Mouse (Mus musculus) heart, postnatal 25 days (tissue): Measurements from ENCODE around the gene Msi1. TPM values are rescaled to one million over a fixed set of nuclear protein-coding genes. Genes with fewer than 3 reads are reported as not detected.

ENCODE experiments used
- DNase-seq: peaks from one replicate; pipeline ENCODE4 v3.0.0; 2022; ENCODE audit warnings: low spot score
- intact Hi-C: fragments of 180-260 bp; cut with DNase I; formaldehyde crosslinking; loops from one replicate; pipeline ENCODE4 v1.15.1; 2025
- total RNA-seq, 2 experiments: library from RNA; stranded (reverse); gene quantifications; 2 replicates each; pipeline ENCODE4 v1.2.3; 2021

The Msi1 gene
- total RNA-seq, 2 experiments from 2014 or later, result 0.98 to 1.3 TPM

GRCm38 (mm10) chr5:115464408-115465115 lies 35.2 kb downstream of the Msi1 start:
- no peak for DNase-seq
- intact Hi-C loops, result no loop called here

- intact Hi-C loops, result no loop called here
- no peak for DNase-seq
Observed at GRCm38 (mm10) chr5:115465642-115466420, 36.4 kb downstream of the Msi1 start, which contains the start of gene Pla2g1b. Gene Pla2g1b (plus strand): TSS chr5:115466262.

DNA sequence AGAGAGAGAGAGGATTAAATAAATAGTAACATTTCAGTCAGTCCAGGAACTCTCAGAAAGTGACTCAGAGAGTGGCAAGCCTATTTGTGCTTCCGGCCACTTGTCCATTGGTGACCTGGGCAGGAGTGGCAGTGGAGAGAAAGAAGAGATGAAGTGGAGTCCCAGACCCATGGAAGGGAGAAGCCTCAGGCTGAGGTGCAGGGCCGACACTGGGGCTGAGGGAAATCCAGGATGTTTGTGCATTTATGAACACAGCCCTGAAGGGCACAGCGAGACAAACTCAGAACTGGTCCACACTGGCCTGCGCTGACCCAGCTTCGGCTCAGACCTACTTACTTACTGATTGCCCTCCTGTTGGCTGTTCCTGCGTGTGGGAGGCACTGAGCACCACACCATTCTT lies 40.4 kb downstream of the Msi1 start:
- intact Hi-C loops, result no loop called here
- no peak for DNase-seq

DNA sequence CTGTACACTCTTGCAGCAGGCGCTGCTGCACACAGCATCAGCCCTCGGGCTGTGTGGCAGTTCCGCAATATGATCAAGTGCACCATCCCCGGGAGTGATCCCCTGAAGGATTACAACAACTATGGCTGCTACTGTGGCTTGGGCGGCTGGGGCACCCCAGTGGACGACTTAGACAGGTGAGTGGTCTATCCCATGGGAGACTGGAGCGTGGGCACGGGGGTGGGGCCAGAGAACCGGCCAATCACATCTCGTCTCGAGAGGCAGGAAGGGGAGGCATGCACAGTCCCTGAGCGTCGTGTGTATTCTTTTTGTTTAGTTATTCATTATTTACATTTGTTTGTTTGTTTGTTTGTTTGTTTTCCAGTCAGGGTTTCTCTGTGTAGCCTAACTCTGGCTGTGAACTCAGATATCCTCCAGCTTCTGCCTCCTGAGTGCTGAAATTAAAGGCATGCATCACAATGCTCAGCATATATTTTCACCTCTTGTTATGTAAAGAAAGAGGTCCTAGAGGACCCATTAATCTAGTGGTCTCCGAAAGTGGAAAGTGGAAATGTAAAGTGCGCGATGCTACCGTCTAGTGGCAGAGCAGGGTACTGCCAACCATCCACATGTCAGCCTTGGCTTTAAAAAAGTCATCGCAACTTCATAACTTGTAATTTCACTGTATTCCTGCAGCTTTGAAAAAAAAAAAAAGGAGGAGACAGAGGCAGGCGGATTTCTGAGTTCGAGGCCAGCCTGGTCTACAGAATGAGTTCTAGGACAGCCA lies 41.5 kb downstream of the Msi1 start:
- intact Hi-C loops, result no loop called here
- no peak for DNase-seq

DNA sequence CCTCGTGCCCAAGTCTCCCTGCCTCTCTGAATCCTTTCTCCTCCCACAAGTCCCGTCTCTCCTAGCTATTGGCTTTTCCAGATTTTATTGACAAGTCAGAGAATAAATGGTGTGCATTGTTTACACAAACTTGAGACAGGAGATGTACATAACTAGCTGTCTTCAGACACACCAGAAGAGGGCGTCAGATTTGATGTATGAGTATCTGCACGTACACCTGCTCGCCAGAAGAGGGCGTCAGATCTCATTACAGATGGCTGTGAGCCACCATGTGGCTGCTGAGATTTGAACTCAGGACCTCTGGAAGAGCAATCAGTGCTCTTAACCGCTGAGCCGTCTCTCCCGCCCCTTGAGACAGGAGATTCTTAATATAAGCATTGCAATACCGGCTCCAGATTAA lies 43.8 kb downstream of the Msi1 start:
- no peak for DNase-seq
- intact Hi-C loops, result no loop called here

DNA sequence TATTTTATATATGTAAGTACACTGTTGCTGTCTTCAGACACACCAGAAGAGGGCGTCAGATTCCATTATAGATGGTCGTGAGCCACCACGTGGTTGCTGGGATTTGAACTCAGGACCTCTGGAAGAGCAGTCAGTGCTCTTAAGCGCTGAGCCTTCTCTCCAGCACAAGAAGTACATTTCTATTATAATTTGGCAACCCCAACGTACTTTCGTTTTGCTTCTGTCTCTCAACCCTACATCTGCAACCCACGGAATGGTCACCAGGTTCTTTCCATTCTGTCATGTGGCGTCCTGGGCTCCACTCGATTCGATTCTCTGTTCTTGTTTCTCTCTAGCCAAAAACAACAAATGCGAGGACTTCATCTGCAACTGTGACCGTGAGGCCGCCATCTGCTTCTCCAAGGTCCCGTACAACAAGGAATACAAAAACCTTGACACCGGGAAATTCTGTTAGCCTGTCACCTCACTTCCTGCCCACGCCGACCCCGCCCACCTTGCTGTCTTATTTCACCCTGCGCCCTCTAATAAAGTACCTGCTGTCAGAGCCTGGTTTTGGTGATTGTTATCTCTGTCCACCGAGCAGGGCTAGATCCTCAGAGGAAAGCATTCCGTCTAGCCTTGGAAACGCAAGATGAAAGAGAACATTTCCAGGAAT lies 44.9 kb downstream of the Msi1 start:
- no peak for DNase-seq
- intact Hi-C loops, result no loop called here

DNA sequence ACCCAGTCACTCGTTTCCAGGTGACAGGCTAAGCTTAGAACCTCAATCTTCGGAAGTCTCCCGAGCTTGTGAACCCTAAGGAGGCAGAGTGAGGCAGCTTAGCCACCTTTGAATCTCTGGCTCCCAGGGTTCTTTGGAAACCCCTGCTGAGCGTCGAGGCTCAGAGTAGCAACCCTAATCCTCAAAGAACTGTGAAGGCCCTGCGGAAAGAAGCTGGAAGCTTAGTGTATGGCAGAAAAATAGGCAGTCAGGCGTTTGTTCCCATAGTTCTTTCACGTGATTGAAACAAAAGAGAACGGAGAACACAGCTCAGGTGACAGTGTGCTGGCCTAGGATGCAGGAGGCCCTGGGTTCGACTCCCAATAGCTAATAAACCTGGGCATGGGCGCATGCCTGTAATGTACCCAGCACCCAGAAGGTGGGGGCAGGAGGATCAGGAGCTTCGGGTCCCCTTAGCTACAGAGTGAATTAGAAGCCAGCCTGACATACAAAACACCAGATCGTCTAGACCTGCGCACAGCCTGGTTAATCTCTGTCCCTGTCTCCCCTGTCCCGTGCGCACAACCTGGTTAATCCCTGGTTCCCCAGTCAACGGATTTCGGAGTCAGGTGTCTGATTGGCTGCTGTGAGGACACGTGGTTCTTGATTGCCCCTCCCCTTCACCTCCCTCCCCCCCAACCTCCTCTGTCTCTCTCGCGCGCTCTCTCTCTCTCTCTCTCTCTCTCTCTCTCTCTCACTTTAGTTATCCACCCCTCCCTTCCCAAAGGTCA lies 46.1 kb downstream of the Msi1 start:
- intact Hi-C loops, result no loop called here

GRCm38 (mm10) chr5:115476107-115476727 lies 46.8 kb downstream of the Msi1 start:
- intact Hi-C loops, result no loop called here

More for the DNA sequence above, 46.1 kb downstream of the Msi1 start:
- DNase-seq, result no peak

DNA sequence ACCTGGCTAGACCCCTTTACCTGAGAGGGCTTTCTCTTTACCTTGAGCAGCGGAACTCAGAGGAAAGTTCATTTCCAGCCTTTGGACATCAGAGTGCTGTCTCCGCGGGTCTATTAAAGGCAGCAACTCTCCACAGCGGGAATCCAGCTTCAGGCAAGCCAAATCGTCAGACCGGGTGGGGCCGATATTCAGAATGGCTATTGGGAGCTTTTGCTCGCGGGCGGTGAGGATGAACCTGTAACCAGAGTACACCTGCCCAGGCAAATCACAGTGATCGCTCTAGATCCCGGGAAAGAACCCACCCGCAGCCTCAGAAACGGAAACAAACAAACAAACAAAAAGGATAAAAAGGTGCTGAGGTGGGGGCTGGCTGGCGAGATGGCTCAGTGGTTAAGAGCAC lies 50.2 kb downstream of the Msi1 start:
- intact Hi-C loops, result no loop called here
- no peak for DNase-seq

More at GRCm38 (mm10) chr5:115476107-115476727, 46.8 kb downstream of the Msi1 start:
- no peak for DNase-seq

GRCm38 (mm10) chr5:115480101-115480500 lies 50.7 kb downstream of the Msi1 start:
- intact Hi-C loops, result no loop called here
- no peak for DNase-seq

GRCm38 (mm10) chr5:115482390-115483265 lies 53.2 kb downstream of the Msi1 start:
- intact Hi-C loops, result no loop called here
- no peak for DNase-seq

DNA sequence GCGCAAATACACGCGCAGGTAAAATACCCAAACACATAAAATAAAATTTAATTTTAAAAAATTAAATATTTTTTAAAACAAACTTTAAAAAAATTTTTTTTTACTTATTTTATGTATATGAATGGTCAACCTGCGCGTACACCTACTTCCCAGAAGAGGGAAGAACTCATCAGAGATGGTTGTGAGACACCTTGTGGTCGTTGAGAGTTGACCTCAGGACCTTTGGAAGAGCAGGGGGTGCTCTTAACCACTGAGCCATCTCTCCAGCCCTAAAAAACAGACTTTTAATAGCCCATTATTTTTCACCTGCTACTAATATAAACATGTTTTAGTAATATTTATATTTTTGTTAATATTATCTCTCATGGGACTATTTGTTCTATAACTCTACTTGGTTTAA lies 54.0 kb downstream of the Msi1 start:
- DNase-seq, result no peak
- intact Hi-C loops, result no loop called here

GRCm38 (mm10) chr5:115483947-115484920 lies 54.8 kb downstream of the Msi1 start, which contains the start of gene Sirt4:
Gene Sirt4 (minus strand): TSS chr5:115484725.
- intact Hi-C loops, result no loop called here
- peak; percentile 73 for DNase-seq

DNA sequence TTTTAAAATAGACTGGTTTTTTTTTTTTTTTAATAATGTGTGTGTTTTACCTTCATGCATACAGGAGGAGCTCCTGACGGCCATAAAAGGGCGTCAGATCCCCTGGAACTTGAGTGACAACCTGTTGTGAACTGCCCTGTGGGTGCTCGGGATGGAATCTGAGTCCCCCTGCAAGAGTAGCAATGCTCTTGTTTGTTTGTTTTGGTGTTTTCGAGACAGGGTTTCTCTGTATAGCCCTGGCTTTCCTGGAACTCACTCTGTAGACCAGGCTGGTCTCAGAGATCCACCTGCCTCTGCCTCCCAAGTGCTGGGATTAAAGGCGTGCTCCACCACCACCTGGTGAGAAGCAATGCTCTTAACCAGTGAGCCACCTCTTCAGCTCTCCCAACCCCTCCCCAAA lies 55.6 kb downstream of the Msi1 start:
- intact Hi-C loops, result no loop called here
- DNase-seq, result no peak

DNA sequence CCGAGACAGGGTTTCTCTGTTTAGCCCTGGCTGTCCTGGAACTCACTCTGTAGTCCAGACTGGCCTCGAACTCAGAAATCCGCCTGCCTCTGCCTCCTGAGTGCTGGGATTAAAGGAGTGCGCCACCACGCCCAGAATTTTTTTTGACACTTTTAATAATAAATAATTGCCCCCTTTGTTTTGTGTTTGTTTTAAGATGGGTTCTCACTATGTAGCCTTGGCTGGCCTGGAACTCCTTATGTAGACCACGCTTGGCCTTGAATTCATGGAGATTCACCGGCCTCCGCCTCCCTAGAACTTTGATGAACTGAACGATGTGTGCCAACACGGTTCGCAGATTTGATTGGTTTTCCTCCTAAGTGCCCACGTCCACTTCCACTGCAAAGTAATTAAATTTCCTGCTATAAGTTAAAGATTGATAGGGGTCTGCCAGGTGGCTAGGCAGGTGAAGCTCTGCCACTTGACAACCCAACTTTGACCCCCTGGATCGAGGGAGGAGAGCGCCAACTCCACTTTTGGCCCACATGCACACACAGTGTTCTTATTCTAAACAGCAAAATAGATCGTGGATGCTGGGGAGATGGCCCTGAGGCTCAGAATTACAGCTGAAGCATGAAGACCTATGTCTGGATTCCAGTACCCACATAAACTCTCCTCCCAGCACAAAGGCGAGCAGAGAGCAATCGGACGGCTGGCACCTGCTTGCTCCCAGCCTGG lies 56.2 kb downstream of the Msi1 start:
- intact Hi-C loops, result no loop called here

GRCm38 (mm10) chr5:115486726-115487125 lies 57.3 kb downstream of the Msi1 start:
- DNase-seq, result no peak
- intact Hi-C loops, result no loop called here

More for the DNA sequence above, 56.2 kb downstream of the Msi1 start:
- no peak for DNase-seq
